Mouse (Mus musculus) cortical plate, adult 2 months (tissue): Measurements from ENCODE around the gene Dscaml1.

Source experiments
- CTCF ChIP-seq: fragments of 200-500 bp; IDR thresholded peaks from 2 replicates; pipeline ENCODE4 v1.5.1; 2011; ENCODE audit warnings: mild to moderate bottlenecking, control low read depth, low read length; ENCODE audit not compliant: insufficient read depth; ENCODE audit errors: extremely low read depth
- POLR2A ChIP-seq: fragments of 200-500 bp; IDR thresholded peaks from 2 replicates; pipeline ENCODE4 v1.6.1; 2011; ENCODE audit warnings: mild to moderate bottlenecking, low read length, control low read depth; ENCODE audit not compliant: insufficient read depth; ENCODE audit errors: extremely low read depth

- TF ChIP-seq POLR2A (no peak), CTCF (no peak)
Observed at GRCm38 (mm10) chr9:45389596-45389995, 36.8 kb upstream of the Dscaml1 start.
